Mouse (Mus musculus) liver, adult 2 months (tissue): Measurements from ENCODE around the gene Polr3b. TPM values are rescaled to one million over a fixed set of nuclear protein-coding genes. Genes with fewer than 3 reads are reported as not detected.

Source experiments
- DNase-seq: peaks from one replicate; pipeline ENCODE4 v3.0.0-alpha.2; 2011; ENCODE audit warnings: low read depth, low spot score; ENCODE audit errors: extremely low read depth
- H3K27ac ChIP-seq: fragments of 200-500 bp; replicated peaks from 2 replicates; pipeline ENCODE4 v1.5.1; 2012; ENCODE audit warnings: low read depth, mild to moderate bottlenecking, control low read depth, inconsistent platforms, low read length; ENCODE audit not compliant: insufficient read depth
- H3K27me3 ChIP-seq: fragments of 200-500 bp; 2 replicates; pipeline ENCODE4 v1.6.1; 2012; ENCODE audit warnings: mild to moderate bottlenecking, moderate library complexity, low read length, inconsistent platforms; ENCODE audit not compliant: control insufficient read depth, insufficient read depth
- H3K36me3 ChIP-seq: fragments of 200-500 bp; 2 replicates; pipeline ENCODE4 v1.6.1; 2012; ENCODE audit warnings: low read length, inconsistent platforms; ENCODE audit not compliant: control insufficient read depth, insufficient read depth
- H3K4me1 ChIP-seq: fragments of 200-500 bp; 2 replicates; pipeline ENCODE4 v1.6.1; 2011; ENCODE audit warnings: low read length; ENCODE audit not compliant: control insufficient read depth, insufficient read depth
- H3K4me3 ChIP-seq: fragments of 200-500 bp; 2 replicates; pipeline ENCODE4 v1.5.1; 2011; ENCODE audit warnings: low read depth, mild to moderate bottlenecking, control low read depth, low read length, moderate library complexity; ENCODE audit not compliant: insufficient read depth
- H3K79me2 ChIP-seq: fragments of 200-500 bp; 2 replicates; pipeline ENCODE4 v1.6.1; 2012; ENCODE audit warnings: inconsistent platforms, mild to moderate bottlenecking, low read length, moderate library complexity; ENCODE audit not compliant: control insufficient read depth, insufficient read depth
- H3K9ac ChIP-seq: fragments of 200-500 bp; 2 replicates; pipeline ENCODE4 v1.6.1; 2012; ENCODE audit warnings: low read depth, mild to moderate bottlenecking, control low read depth, inconsistent platforms, low read length
- CTCF ChIP-seq: fragments of 200-500 bp; IDR thresholded peaks from 2 replicates; pipeline ENCODE4 v1.5.1; 2011; ENCODE audit warnings: low read depth, low read length, control low read depth
- POLR2A ChIP-seq: fragments of 200-500 bp; IDR thresholded peaks from 2 replicates; pipeline ENCODE4 v1.6.1; 2011; ENCODE audit warnings: low read length, control low read depth; ENCODE audit not compliant: insufficient read depth; ENCODE audit errors: extremely low read depth
- WGBS: fragments of 180-500 bp; shearing (Covaris S2); methylation state at CpG from one replicate; pipeline ENCODE4 v1.1.7; 2018; 5-methylcytosine and 5-hydroxymethylcytosine counted together
- polyA plus RNA-seq: library from polyadenylated mRNA; depleted of rRNA; stranded (reverse); fragments of >200 nt; gene quantifications from 2 replicates; pipeline ENCODE4 v1.2.3, GENCODE M21; 2012
- total RNA-seq: library from RNA; depleted of rRNA; stranded (reverse); fragments of >200 nt; gene quantifications from 2 replicates; pipeline ENCODE4 v1.2.3, GENCODE M21; 2014

Polr3b gene
- total and polyA plus RNA-seq, 2 experiments = 2.7 to 10.7 TPM

DNA sequence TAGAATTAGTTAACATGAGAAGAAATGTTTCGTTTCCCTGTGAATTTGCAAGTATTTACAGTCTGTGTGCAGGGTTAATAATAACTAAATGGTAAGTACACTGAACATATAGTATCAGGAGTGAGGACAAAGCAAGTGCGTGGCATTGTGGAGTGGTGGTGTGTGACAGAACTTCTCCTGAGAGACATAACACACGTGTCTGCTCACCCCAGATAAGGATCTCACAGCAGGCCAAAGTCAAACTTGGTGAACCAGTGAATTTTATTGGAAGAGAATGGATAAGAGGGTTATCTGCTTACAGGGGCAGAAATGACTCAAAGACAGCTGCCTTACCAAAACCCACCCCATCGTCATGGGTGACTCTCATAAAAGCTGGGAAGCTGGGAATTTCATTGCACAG lies 26.8 kb downstream of the Polr3b start:
- Histone ChIP-seq H3K27ac (no peak overlapping the region), H3K79me2 (no peaks in the 10 kb centered on the region), H3K4me3 (no peak overlapping the region), H3K27me3 (no peaks in the 10 kb centered on the region), H3K36me3 (peaks cover 19% of the 10 kb centered on the region), H3K4me1 (no peaks in the 10 kb centered on the region), H3K9ac (no peak overlapping the region)
- TF ChIP-seq POLR2A (no peak), CTCF (no peak)
- WGBS = 82% methylated on average over 4 of the region's 4 CpGs
- no peak for DNase-seq

DNA sequence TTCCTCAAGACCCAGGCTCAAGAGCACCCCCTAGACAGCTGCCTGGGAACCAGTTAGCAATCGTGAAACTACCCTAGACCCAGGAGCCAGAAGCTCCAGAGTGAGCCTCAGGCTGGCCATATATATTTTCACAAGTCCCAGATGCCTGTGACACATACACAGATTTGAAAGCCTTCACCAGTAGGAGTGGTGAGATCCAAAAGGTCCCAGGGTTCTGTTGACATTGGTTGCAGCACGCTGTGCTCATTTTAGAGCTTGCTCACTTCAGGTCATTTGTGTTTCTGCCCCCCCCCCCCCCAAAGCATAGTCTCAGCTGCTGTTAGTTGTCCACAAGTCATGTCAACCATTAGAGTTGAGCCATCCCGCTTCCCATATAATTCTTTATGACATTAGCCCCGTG lies 31.9 kb downstream of the Polr3b start:
- Histone ChIP-seq H3K27ac (no peak overlapping the region), H3K9ac (no peak overlapping the region), H3K79me2 (no peaks in the 10 kb centered on the region), H3K27me3 (no peaks in the 10 kb centered on the region), H3K4me1 (no peaks in the 10 kb centered on the region), H3K36me3 (peaks cover 18% of the 10 kb centered on the region), H3K4me3 (no peak overlapping the region)
- TF ChIP-seq CTCF (no peak), POLR2A (no peak)
- 83% methylated on average over 4 of the region's 4 CpGs for WGBS
- no peak for DNase-seq

DNA sequence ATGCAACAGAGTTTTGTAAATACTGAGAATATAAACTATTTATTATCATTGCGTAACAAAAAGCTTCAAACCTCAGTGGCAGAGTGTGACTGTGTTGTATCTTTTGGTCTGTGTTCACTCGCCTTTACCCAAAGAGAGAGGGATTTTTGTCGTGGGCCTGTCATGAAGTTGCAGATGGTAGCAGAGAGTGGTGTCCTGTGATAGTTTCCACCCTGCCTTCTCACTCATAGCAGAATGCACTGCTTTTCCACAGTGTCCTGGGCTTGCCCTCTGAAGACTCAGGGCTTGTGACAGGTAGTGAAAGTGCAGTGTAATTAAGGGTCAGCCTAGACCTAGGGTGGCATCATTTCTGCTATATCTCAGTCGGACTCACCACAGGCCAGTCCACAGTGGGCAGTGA lies 32.6 kb downstream of the Polr3b start:
- no peaks in the 10 kb centered on the region for H3K4me1 ChIP-seq
- H3K9ac ChIP-seq = no peak overlapping the region
- H3K79me2 ChIP-seq = no peaks in the 10 kb centered on the region
- 87% methylated on average over 4 of the region's 4 CpGs for WGBS
- no peak overlapping the region for H3K4me3 ChIP-seq
- H3K27me3 ChIP-seq = no peaks in the 10 kb centered on the region
- H3K36me3 ChIP-seq = peaks cover 18% of the 10 kb centered on the region
- TF ChIP-seq POLR2A (no peak), CTCF (no peak)
- no peak overlapping the region for H3K27ac ChIP-seq
- no peak for DNase-seq

DNA sequence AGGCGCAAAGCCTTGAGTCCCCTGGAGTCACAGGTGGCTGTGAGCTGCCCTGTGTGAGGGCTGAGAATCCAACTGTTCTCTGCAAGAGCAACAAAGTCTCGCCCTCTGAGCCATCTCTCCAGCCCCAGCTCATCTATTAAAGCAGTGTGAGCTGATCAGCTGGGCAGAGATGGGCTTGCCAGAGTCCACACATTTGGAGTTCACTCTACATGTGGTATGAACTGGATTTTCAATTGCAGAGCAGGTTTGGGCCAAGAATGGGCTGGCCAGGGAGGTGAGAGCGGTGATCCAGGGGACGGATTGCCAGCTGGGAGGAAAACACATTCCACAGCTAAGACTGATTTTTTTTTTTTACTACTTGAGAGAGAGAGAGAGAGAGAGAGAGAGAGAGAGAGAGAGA lies 34.5 kb downstream of the Polr3b start:
- no peaks in the 10 kb centered on the region for H3K27me3 ChIP-seq
- no peaks in the 10 kb centered on the region for H3K79me2 ChIP-seq
- H3K27ac ChIP-seq = no peak overlapping the region
- 82% methylated on average over 4 of the region's 4 CpGs for WGBS
- no peak overlapping the region for H3K9ac ChIP-seq
- TF ChIP-seq POLR2A (no peak), CTCF (no peak)
- DNase-seq = peak; percentile 10
- no peaks in the 10 kb centered on the region for H3K4me1 ChIP-seq
- H3K4me3 ChIP-seq = no peak overlapping the region
- peaks cover 16% of the 10 kb centered on the region for H3K36me3 ChIP-seq

DNA sequence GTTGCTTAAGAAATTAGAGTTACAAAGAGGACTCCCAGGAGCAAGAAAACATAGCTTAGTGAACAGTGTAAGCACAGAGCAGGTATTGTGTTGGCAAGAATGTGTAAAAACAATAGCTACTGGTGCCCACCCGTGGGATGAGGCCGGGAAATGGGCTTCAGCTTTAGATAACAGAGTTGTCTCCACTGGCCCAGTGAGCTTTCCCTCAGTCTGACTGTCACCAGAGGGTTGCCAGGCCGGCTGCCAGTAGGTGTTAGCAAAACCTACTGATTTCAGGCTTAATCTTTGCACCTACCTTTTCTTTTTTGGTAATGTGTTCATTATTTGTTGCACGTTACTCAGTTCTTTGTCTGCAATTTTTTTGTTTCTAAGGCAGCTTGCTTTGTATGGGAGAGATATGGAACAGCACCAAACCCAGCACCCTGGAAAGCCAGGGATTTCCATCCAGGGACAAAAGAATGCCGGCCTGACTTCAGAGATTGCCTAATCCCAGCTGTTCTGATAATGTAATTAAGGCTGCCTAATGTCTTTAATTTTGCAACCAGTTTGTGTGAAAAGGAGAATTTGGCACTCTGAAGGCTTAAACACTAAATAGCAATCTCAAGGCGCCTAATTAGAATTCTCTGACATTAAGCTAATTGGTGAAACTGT lies 35.5 kb downstream of the Polr3b start:
- no peaks in the 10 kb centered on the region for H3K79me2 ChIP-seq
- peaks cover 18% of the 10 kb centered on the region for H3K36me3 ChIP-seq
- 63% methylated on average over 6 of the region's 6 CpGs for WGBS
- no peaks in the 10 kb centered on the region for H3K4me1 ChIP-seq
- no peak overlapping the region for H3K9ac ChIP-seq
- no peak overlapping the region for H3K4me3 ChIP-seq
- TF ChIP-seq CTCF (no peak), POLR2A (no peak)
- DNase-seq = no peak
- H3K27me3 ChIP-seq = no peaks in the 10 kb centered on the region
- H3K27ac ChIP-seq = no peak overlapping the region

DNA sequence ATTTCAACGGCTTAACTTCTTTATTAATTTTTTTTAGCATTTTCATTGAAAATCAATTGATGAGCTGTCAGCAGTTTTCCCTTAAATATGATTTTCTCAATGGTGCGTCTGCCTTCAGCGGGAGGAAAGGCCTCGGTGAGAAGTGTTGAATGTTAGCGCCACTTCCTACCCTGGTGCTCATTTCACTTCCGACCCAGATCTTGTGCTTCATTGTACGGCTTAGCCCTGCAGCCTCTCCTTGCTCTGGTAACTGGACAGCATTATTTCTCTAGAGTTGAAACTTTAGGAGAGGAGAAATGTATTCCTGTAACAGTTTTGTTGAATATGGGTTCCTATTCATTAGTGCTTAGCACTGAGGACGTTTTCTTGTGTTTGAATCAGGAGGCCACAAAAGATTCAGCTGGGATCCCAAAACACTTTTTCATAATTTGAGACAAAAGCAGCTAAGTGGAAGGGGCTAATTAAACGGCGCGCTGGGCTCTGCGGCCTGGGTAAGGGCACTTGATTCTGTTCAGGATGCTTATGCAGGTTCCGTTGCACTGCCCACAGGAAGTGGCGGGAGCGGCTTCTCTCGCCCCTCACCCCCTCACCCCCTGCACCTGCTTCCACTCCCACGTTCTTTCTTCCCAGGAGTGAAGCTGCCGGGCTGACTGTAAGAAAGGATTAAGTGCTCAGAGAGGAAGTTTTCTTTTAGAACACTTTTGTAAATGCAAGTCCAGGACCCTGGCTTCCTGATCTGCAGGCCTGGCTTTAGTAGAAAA lies 36.2 kb downstream of the Polr3b start:
- 78% methylated on average over 18 of the region's 18 CpGs for WGBS
- H3K27ac ChIP-seq = no peak overlapping the region

More for the DNA sequence above, 36.2 kb downstream of the Polr3b start:
- DNase-seq = no peak
- Histone ChIP-seq H3K27me3 (no peaks in the 10 kb centered on the region), H3K4me3 (no peak overlapping the region), H3K9ac (no peak overlapping the region), H3K36me3 (peaks cover 14% of the 10 kb centered on the region; the same call in 1 of the 2 replicates), H3K4me1 (no peaks in the 10 kb centered on the region), H3K79me2 (no peaks in the 10 kb centered on the region)
- no peak for TF ChIP-seq POLR2A
- TF ChIP-seq CTCF = no peak
